Mouse (Mus musculus) gastrocnemius, adult 2 months (tissue): ENCODE measurements around the gene Gna14. TPM values are rescaled to one million over a fixed set of nuclear protein-coding genes. Genes with fewer than 3 reads are reported as not detected.

Experiments used
- DNase-seq: peaks from one replicate; pipeline ENCODE4 v3.0.0; 2022
- H3K27ac ChIP-seq: fragments of 200-600 bp; 2 replicates; pipeline ENCODE4 v1.8.1; 2022; ENCODE audit warnings: mild to moderate bottlenecking
- H3K4me3 ChIP-seq: fragments of 200-600 bp; 2 replicates; pipeline ENCODE4 v1.8.1; 2022; ENCODE audit warnings: mild to moderate bottlenecking, moderate library complexity
- CTCF ChIP-seq: fragments of 200-600 bp; IDR thresholded peaks from 2 replicates; pipeline ENCODE4 v1.8.1; 2022; ENCODE audit warnings: antibody characterized with exemption, mild to moderate bottlenecking, moderate library complexity
- intact Hi-C: fragments of 180-260 bp; cut with DNase I; formaldehyde crosslinking; loops from one replicate; pipeline ENCODE4 v1.15.1; 2025
- total RNA-seq, 2 experiments: library from RNA; stranded (reverse); gene quantifications; 2 replicates each; pipeline ENCODE4 v1.2.3; 2021

The Gna14 gene
- total RNA-seq, 2 experiments from 2014 or later = 1.5 to 2.0 TPM

DNA sequence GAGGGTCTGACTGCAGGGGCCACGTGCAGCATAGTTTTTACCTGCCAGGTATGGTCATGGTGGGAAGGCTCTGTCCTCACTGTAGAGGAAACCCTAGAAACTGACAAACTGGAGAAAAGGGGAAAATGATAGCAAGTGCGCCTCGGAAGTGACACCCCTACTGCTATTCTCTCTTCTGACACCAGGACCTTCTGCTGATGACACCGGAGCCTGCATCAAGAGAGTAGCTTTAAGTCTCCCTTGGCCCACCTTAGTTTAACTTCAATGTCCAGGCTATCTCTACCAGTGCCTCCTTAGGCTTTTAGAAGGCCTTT lies 1.6 kb downstream of the Gna14 start:
- TF ChIP-seq CTCF = no peak
- intact Hi-C loops = loop anchor here (5.0 kb wide), 2 partner anchors 80 to 120 kb away; no protein-coding TSS in a partner anchor

DNA sequence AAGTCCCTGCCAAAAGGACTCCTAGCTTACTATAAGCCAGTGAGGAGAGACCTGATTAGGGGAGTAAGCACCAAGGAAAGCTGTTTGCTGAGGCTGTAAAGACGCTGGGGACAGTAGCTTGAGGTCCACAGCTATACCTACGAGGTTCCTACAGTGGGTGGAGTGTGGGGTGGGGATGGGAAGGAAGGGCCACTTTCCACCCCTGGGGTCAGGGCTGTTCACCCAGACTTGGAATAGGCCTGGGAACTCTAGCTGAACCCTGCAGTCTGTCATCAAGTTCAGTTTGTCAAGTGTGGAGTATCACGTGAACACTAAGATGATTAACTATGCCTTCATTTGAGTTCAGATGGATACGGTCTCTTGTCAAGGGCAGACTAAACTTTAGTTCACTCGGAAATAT lies 2.3 kb downstream of the Gna14 start:
- no peak for TF ChIP-seq CTCF
- no peak overlapping the region for H3K27ac ChIP-seq
- no peak for DNase-seq
- intact Hi-C loops = loop anchor here (5.0 kb wide), 2 partner anchors 81 to 119 kb away; no protein-coding TSS in a partner anchor
- H3K4me3 ChIP-seq = peak overlapping the region; percentile 29

More for the DNA sequence above, 1.6 kb downstream of the Gna14 start:
- Histone ChIP-seq H3K27ac (no peak overlapping the region), H3K4me3 (peak overlapping the region; percentile 68)
- no peak for DNase-seq

GRCm38 (mm10) chr19:16439278-16439677 lies 3.7 kb downstream of the Gna14 start:
- peak overlapping the region; percentile 48 for H3K27ac ChIP-seq
- no peak for TF ChIP-seq CTCF
- no peak overlapping the region for H3K4me3 ChIP-seq
- intact Hi-C loops = loop anchor here (5.0 kb wide), 2 partner anchors 82 to 118 kb away; no protein-coding TSS in a partner anchor
- DNase-seq = peak; percentile 24

DNA sequence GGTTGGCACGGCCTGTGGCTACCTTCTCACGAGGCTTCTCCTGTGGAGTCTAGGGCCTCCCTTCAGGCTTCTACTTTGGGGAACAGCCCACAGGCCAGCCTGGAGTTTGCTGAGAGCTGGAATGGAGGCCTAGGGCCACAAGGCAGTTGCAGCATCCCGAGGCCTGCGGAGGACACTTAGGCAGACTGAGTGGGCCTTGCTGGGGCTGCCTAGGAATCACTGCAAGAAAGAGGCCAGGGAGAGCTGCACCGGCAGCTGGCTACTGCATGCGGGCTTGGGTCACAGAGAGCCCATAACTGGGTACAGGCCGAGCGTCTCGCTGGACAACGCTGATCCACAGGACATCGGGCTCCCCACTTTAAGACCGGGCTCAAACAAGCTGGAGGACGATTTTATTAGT lies 4.3 kb downstream of the Gna14 start:
- intact Hi-C loops = loop anchor here (5.0 kb wide), 2 partner anchors 83 to 117 kb away; no protein-coding TSS in a partner anchor
- no peak for DNase-seq
- no peak for TF ChIP-seq CTCF
- H3K4me3 ChIP-seq = no peak overlapping the region
- H3K27ac ChIP-seq = 0 out of 2 replicates have a peak overlapping the region, but pooled peaks have one; percentile 16

DNA sequence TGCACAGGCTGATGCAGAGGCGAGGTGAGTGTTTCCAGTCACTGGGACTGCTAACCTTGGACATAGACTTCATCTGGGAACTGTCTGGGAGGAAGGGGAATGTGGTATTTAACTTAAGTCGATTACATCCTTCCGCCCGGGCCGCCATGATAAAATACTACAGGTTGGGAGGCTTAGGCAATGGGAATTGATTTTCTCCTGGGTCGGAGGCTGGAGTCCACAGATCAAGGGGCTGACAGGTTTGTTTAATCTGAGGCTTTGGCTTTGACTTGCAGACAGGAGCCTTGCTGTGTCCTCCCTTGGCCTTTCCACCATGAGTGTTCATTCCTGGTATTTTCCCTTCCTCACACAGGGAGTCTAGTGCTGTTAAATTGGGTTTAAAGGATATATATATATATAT lies 5.8 kb downstream of the Gna14 start:
- intact Hi-C loops = no loop called here
- H3K27ac ChIP-seq = no peak overlapping the region
- DNase-seq = no peak
- TF ChIP-seq CTCF = no peak
- no peak overlapping the region for H3K4me3 ChIP-seq

DNA sequence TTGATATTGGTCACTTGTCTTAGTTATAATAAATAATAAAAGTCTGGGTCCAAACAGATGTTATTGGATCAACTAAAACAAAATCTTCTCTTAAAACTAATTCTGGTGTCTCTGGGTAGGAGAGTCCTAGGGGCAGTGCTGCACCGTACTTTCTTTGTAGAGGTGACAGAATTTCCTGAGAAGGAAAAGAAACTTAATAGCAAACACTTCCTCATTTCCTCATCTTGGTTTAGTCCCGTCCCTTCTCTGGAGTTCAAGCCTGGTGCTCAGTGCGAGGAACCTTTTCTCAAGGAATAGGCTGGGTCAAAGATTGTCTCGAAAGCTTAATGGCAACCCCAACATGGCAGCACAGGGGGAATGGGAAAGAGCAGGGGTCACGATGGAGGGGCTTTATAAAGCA lies 7.8 kb downstream of the Gna14 start:
- DNase-seq = no peak
- intact Hi-C loops = no loop called here
- no peak overlapping the region for H3K4me3 ChIP-seq
- no peak for TF ChIP-seq CTCF
- no peak overlapping the region for H3K27ac ChIP-seq

DNA sequence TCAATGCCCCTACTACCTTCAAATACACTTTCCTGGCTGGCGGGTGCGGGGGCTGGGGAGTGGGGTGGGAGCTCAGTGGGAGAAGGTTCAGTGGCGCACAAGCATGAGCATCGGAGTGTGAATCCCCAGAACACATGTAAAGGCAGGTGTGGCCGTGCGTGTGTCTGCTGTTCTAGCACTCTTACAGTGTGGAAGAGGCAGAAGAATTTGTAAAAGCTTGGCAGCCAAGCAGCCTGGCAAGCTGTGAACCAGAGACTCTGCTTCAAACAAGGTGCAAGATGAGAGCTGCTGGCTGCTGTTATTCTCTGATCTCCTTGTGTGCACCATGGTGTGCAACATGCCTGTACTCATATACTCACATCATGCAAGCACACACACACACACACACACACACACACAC lies 11.1 kb downstream of the Gna14 start:
- intact Hi-C loops = no loop called here
- no peak for TF ChIP-seq CTCF
- DNase-seq = no peak
- Histone ChIP-seq H3K27ac (no peak overlapping the region), H3K4me3 (no peak overlapping the region)

GRCm38 (mm10) chr19:16447832-16448621 lies 12.5 kb downstream of the Gna14 start:
- intact Hi-C loops = no loop called here
- TF ChIP-seq CTCF = no peak
- Histone ChIP-seq H3K27ac (no peak overlapping the region), H3K4me3 (no peak overlapping the region)
- no peak for DNase-seq

DNA sequence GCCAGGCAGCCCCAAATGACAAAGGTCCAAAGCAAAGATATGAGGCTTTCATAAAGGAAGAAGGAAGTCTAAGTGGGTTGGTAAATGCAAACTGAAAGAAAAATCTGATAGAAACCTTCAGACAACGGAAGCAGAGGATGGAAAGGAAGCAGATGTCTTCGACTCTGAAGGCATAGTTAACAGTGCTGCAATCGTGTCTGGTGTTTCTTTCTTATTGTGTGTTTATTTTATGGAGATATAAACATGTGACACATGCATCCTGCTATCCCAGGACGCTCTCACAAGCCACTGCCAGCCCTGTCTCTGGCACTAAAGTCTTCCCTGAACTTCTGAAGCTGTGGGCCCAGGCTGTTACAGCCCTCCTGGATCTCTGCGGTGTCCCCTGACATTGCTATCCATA lies 13.2 kb downstream of the Gna14 start:
- DNase-seq = no peak
- intact Hi-C loops = no loop called here
- no peak overlapping the region for H3K4me3 ChIP-seq
- no peak for TF ChIP-seq CTCF
- no peak overlapping the region for H3K27ac ChIP-seq

GRCm38 (mm10) chr19:16450824-16451223 lies 15.3 kb downstream of the Gna14 start:
- Histone ChIP-seq H3K4me3 (no peak overlapping the region), H3K27ac (0 out of 2 replicates have a peak overlapping the region, but pooled peaks have one; percentile 4)
- intact Hi-C loops = no loop called here
- no peak for TF ChIP-seq CTCF
- no peak for DNase-seq

DNA sequence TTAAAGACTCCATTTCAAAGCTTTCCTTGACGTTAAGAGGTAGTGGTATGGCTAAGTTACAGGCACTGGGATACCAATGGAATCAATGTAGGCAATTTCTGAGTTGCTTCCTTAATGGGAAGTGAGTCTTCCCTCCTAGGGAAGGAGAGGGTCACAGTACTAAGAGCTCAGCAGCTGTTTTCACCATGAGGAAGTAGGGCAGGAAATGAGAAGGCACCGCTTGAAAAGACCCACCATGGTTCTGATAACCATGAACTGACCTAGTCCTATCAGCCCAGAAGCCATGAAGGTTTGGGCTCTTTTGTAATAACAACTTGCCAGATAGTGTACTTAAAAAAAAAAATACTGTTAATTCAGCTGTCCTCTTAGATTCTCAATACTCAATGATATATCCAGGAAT lies 20.6 kb downstream of the Gna14 start:
- intact Hi-C loops = no loop called here
- no peak for DNase-seq
- TF ChIP-seq CTCF = no peak
- Histone ChIP-seq H3K4me3 (no peak overlapping the region), H3K27ac (no peak overlapping the region)

- intact Hi-C loops = no loop called here
- DNase-seq = no peak
- Histone ChIP-seq H3K4me3 (no peak overlapping the region), H3K27ac (no peak overlapping the region)
- no peak for TF ChIP-seq CTCF
Measured at GRCm38 (mm10) chr19:16457127-16457526, 21.6 kb downstream of the Gna14 start.

DNA sequence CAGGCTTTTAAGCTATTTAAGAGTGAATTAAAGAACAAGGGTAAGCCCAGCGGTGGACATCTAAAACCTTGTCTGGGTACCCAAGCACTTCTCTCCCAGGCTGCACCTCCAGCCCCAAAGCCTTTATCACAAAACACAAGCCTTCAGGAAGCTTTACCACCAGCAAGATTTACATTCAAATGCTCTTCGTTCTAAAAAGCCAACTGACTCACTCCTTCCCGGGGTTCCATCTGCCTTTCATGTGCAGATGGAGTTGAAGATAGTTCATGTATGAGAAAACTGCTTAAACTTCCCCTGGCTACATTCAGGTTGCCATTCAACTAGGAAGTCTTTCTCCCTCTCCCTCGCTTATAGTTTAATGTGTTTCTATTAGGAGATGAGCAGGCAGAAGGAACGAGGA lies 23.8 kb downstream of the Gna14 start:
- intact Hi-C loops = no loop called here
- Histone ChIP-seq H3K27ac (no peak overlapping the region), H3K4me3 (no peak overlapping the region)
- no peak for TF ChIP-seq CTCF
- no peak for DNase-seq

- no peak for TF ChIP-seq CTCF
- no peak for DNase-seq
- intact Hi-C loops = no loop called here
- Histone ChIP-seq H3K4me3 (no peak overlapping the region), H3K27ac (no peak overlapping the region)
Measured at GRCm38 (mm10) chr19:16460292-16460691, 24.7 kb downstream of the Gna14 start.
